Mouse (Mus musculus) embryonic fibroblast, embryonic 13.5 days (primary cell): ENCODE measurements around the gene Sipa1.

Source experiments
- CTCF ChIP-seq: IDR thresholded peaks from 2 replicates; pipeline ENCODE4 v1.5.1; 2011; ENCODE audit warnings: mild to moderate bottlenecking, control low read depth, low read length, moderate library complexity, borderline replicate concordance; ENCODE audit not compliant: insufficient read depth
- POLR2A ChIP-seq: IDR thresholded peaks from 2 replicates; pipeline ENCODE4 v1.6.1; 2011; ENCODE audit warnings: low read depth, mild to moderate bottlenecking, control low read depth, low read length, moderate library complexity

GRCm38 (mm10) chr19:5711218-5711617 lies 47.7 kb upstream of the Sipa1 start:
- TF ChIP-seq POLR2A (no peak), CTCF (peak; percentile 47; the same call in 1 of the 2 replicates)
